Mouse (Mus musculus): ENCODE measurements around the gene Pafah1b1.
A peak's percentile ranks its signal among the peaks of the same experiment; 100 is the strongest.

Pafah1b1 gene

DNA sequence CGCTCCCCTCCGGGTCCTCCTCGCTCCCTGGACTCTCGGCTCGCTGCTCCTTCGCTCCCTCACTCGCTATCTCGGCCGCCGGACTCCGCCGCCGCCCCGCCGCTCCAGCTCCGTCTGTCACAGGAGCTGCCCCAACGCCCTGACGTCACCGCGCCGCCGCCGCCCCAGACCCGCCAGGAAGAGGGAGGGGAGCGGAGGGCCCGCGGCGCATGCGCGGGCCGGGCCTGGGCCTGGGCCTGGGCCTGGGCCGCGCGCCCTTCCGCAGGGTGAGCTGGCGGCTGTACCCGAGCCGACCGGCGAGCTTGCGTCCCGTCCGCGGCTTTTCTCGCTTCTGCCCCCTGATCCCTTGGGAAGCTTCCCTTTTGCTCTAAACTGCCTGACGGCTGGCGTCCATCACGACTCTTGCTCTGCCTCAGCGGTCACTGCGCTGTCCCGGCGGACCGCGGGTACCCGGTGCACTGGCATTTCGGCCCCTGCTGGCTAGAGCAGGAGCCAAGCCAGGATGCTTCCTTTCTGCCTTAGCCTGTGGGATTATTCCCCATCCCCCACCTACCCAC lies at the start of gene Pafah1b1:
Gene Pafah1b1, minus strand, starts transcription at position 436 of the 557 bp plus-strand sequence.
- peak; percentile 98 for DNase-seq

DNA sequence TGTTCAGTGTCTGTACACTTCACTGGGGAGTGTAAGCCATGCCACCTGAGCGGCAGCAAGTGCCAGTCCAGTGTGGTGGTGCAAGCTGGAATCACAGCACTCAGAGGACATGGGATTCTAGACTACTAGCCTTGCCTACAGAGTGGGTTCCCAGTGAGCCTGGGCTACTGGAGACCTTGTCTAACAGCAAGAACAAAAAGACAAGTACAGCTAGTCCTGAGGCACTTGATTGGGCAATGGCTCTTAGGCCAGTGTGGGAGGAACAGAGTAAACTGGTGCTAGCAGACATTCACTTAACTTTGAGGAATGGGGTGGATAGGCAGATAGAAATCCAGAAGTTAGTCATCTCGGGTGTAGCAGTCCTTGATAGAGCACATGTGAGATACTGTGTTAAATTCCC lies 47.9 kb upstream of the Pafah1b1 start:
- no peak for DNase-seq

DNA sequence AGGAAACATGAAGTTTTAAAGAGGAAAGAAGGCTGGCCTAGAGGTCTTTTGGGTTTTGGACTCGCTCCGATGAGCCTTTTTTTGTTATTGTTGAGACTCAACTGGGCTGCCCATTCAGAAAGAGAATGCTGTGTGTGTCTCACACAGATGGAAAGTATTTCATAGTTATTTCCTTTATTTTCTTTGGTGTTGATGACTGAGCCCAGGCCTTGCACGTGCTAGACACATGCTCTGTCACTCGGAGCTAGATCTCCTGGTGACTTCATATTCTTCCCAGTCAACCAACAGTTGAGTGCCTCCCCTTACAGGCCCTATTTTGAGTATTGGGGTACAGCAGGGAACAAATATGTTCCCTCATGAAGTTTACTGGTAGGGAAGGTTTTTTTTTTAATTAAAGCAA lies 47.2 kb upstream of the Pafah1b1 start:
- no peak for DNase-seq

DNA sequence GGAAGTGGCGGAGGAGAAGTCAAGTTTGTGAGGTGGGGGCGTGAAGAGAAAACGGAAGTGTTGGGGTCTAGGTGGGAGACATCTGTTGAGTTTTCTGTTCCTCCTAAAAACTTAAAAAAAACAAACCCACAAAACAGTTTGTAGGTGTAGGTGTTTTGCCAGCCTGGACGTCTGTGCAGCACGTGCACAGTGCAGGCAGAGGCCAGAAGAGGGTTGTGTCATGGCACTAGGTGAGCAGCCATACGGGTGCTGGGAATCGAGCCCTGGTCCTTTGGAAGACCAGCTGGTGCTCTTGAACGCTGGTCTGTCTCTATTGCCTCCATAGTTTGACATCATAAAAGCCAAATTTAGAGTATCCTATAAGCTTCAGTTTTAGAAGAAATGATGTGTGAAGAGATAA lies 46.8 kb upstream of the Pafah1b1 start:
- peak; percentile 27 for DNase-seq

DNA sequence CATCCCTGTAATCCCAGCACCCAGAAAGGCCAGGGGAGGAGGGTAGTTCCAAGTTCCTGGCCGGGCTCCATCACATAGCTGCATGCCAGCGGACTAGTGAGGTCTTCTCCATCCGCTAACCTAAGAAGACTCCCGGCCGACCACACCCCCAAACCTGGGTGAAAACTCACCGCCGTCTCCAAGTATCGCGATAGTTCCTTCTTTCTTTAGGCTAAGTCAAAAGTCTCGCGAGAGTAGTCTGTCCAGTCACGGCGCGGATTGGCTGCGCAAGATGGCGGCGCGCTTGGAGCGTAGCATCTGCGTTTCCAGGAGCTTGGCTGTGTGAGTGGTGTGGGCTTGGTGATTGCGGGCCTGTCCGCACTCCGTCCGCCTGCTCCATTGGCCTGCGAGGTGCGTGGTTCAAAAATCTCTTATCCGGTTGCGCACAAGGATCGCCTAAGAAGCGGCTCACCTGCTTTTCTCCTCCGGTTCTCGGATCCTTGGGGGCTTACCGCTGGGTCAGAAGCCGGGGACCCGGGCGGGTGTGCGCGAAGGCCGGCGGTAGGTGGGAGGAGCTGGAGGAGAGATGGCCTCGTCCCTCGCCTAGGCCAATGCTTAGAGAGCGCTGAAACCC lies 46.2 kb upstream of the Pafah1b1 start, which contains the start of gene Mettl16:
Gene Mettl16, plus strand, starts transcription at position 236 of the 613 bp plus-strand sequence.
- peak; percentile 94 for DNase-seq

DNA sequence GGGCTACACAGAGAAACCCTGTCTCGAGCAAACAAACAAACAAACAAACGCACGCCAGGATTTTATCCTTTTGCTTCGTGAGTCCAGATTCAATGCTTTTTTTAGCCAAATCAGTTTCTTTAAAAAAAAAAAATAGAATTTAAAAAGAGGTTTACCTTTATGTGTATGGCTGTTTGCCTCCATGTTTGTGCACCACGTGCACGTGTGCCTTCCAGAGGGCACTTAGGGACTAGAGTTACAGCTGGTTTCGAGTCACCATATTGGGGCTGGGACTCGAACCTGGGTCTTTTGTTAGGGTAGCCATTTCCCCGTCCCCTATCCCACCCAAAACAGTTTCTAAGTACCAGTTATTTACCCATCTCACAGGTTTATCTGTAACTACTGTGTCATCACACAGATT lies 45.6 kb upstream of the Pafah1b1 start:
- no peak for DNase-seq

GRCm38 (mm10) chr11:74768045-74768444 lies 43.6 kb upstream of the Pafah1b1 start:
- DNase-seq, result peak; percentile 59

DNA sequence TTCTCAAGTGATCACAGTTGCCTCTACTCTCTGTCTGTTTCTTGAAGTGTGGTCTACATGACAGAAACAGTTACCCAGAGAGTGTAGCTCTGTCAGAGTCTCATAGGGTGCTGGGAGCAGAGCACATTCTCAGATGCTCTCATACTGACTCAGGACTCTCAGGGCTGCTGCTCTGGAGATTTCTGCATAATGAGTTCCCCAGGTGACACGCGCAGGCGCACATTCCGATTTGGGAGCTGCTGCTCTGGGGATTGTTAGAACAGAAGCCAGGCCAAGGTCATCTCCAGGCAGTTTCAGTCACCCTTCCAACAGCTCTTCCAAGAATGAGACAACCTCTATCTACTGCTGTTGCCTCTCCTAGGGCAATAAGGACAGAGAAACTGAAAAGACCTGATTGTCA lies 43.0 kb upstream of the Pafah1b1 start:
- no peak for DNase-seq

GRCm38 (mm10) chr11:74763960-74764625 lies 39.6 kb upstream of the Pafah1b1 start:
- DNase-seq, result no peak

DNA sequence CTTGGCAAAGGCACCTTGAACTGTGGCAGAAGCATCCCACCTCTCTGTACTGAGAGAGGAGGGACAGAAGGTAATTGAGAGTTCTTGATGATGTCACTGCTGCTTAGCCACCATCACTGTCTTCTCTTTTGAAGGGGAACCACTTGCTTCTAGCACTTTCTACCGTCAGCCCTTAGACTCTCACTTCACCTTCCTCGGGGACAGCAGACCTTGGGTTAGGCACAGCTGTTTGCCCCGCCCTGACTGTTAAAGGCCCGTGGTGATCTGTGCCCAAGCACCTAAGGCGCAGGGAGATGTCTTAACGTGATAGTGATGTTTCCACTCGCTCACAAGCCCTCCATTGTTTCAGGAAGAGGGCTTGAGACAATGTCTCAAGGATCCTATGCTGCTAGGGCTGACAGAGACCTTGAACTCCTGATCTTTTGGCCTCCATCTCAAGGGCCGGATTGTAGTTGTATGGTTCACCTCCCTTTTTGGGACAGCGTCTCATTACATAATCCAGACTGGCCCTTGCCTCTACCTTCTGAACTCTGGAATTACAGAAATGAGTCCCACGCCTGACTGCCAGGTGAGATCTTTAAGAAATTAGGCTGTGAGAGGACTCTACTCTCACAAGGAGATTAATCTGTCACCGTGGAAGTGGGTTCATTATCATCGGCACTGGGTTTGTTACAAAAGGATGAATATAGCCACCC lies 36.7 kb upstream of the Pafah1b1 start:
- no peak for DNase-seq

- DNase-seq, result no peak
Measured at GRCm38 (mm10) chr11:74756631-74757030, 32.2 kb upstream of the Pafah1b1 start.

GRCm38 (mm10) chr11:74751352-74752066 lies 27.0 kb upstream of the Pafah1b1 start:
- DNase-seq, result no peak

- DNase-seq, result no peak
Measured at GRCm38 (mm10) chr11:74750662-74751351, 26.3 kb upstream of the Pafah1b1 start.

- no peak for DNase-seq
Measured at GRCm38 (mm10) chr11:74749241-74749640, 24.8 kb upstream of the Pafah1b1 start.

- DNase-seq, result no peak
Measured at GRCm38 (mm10) chr11:74748022-74748421, 23.6 kb upstream of the Pafah1b1 start.

GRCm38 (mm10) chr11:74737861-74738260 lies 13.4 kb upstream of the Pafah1b1 start:
- no peak for DNase-seq

DNA sequence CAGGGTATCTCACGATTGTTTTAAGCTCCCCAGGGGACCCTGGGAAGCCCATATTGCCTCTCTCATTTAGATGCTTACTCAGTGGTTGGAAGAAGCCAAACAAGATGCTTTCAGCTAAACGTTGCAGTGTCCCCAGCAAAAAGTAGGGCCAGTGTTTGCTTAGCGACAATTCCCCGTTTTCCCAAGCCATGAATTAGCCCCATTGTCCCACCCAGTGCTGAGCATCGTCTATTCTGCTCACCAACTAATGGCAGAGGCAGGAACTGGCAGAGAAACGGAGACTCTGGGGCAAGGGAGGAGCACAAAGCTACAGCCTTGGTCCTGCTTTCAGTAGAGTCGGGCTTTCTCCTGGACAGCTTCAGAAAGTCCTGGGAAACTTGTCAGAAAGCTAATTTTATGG lies 10.4 kb upstream of the Pafah1b1 start:
- no peak for DNase-seq

GRCm38 (mm10) chr11:74725181-74725580 lies 711 bp upstream of the Pafah1b1 start:
- no peak for DNase-seq

DNA sequence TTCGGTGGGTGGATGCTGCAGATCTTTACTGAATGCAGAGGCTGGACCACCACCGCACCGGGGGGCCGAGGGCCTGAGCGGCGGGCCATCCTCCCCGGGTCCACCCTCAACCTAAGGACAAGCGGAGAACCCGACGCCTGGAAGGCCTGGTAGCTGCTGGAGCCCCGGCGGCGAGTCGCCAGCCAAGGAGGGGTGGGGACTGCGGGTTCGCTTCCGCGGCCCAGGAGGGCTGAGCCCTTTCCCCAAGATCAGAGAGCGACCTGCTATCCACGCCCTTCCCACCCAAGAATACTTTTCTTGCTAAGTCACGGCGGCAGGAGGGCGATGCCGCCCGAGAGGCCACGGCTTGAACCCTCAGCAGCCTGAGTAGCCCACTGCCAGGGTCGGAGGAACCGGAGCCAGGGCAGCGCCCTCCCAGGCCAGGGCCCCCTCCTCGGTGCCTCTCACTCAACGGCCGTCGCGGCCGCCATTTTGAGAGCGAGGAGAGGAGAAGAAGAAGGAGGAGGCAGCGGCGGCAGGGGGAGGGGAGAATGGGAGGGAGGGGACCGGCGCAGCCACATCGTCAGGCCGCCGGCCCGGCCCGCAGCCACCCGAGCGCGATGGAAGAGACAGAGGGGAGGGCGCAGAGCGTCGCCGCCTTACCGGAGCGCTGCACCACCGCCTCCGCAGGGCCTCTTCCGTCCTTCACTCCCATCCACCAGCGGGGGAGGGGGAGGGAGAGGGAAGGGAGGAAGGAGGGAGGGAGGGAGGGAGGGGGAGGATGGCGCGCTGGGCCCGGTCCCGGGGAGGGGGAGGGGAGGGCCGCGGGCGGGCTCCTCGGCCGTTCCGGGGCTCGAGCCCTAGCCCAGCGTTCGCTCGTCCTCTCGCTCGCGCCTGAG lies 874 bp downstream of the Pafah1b1 start:
- DNase-seq, result peak; percentile 88

DNA sequence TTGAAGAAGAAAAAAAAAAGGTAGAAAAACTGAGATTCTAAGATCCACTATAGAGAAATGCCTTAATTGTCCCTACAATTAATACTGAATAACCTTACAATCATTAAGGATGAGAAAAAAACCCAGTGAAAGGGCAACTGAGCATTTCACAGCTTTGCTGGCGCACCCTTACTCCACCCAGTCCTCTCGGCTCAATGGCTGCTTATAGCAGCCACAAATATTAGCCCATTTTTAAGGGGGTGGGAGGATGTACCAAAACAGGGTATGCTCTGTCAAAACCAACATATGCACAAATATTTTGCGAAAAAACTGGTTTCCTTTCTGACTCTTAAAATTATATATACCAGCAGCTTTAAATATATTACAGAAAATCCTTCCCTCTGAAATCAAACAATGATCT lies 2.5 kb downstream of the Pafah1b1 start:
- DNase-seq, result peak; percentile 52

DNA sequence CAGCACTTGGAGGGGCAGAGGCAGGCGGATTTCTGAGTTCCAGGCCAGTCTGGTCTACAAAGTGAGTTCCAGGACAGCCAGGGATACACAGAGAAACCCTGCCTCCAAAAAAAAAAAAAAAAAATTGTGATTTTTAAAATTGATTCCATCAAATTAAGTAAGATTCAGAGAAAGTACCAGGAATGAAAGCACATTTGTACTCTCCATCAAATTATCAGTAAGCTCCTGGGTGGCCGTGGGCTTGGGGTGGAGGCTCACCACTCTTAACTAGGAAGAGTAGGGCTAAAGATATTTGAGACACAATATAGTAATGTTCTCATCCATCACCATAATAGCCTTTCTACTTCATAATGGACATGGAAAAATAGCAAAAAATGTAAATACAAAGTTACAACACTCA lies 3.3 kb downstream of the Pafah1b1 start:
- DNase-seq, result peak; percentile 21
